24 mouse cellular contexts compared by ENCODE assay signal in genomic region chr4:12770131-12770780, GRCm38 (mm10).
DNase-seq lines count a peak whose midpoint lies in the region; ATAC-seq and TF ChIP-seq lines count a peak whose summit lies in the region.
"Had no signal": no experiment of that assay in that cellular context is flagged by ENCODE, and none has a peak within 500 bp of the region (broad histone marks: within the 10 kb centered on the region; RNA-seq: fewer than 3 reads in every experiment).

No protein-coding gene starts in this region.

- no peaks in the 10 kb centered on the region for H3K9me3 ChIP-seq in midbrain, embryonic 12.5 days
- H3K9me3 ChIP-seq in midbrain, postnatal 0 days (ENCODE audit: low read length): no peaks in the 10 kb centered on the region
- no peaks in the 10 kb centered on the region for H3K9me3 ChIP-seq in embryonic facial prominence, embryonic 14.5 days (ENCODE audit: control insufficient read depth, low read length)
- no peaks in the 10 kb centered on the region for H3K9me3 ChIP-seq in forebrain, postnatal 0 days (ENCODE audit: low read length)
- H3K9me3 ChIP-seq: G1E; intestine, embryonic 15.5 days; liver, embryonic 13.5 days; lung, embryonic 15.5 days had no signal

- DNase-seq in embryo, embryonic 10.5 days (ENCODE audit: low spot score): peak; percentile 8
- no peak for DNase-seq in embryo, embryonic 10 days (ENCODE audit: low spot score)
- no peak for DNase-seq in midbrain, postnatal 0 days (ENCODE audit: low spot score)
- DNase-seq in embryonic facial prominence, embryonic 14.5 days (ENCODE audit: low spot score): peak; percentile 60
- DNase-seq in forebrain, postnatal 0 days: peak; percentile 22
- no peak for DNase-seq in gastrocnemius, postnatal 14 days
- DNase-seq in gastrocnemius, adult 2 months: no peak
- DNase-seq: cerebellum, adult 9-11 months; heart, postnatal 10 days; kidney, postnatal 36 days; layer of hippocampus, adult 9-11 months; left cerebral cortex, postnatal 4 days; liver, embryonic 13.5 days; lung, postnatal 4 days; right cerebral cortex, postnatal 4 days; thymus, adult 2 months had no signal

- no peaks in the 10 kb centered on the region for H3K27me3 ChIP-seq in midbrain, embryonic 12.5 days
- H3K27me3 ChIP-seq in midbrain, postnatal 0 days (ENCODE audit: insufficient read depth, low read length): no peaks in the 10 kb centered on the region
- H3K27me3 ChIP-seq in embryonic facial prominence, embryonic 14.5 days (replicated peaks; ENCODE audit: control insufficient read depth, insufficient read depth, low read length): no peaks in the 10 kb centered on the region
- H3K27me3 ChIP-seq in forebrain, postnatal 0 days (ENCODE audit: insufficient read depth, low read length): no peaks in the 10 kb centered on the region
- H3K27me3 ChIP-seq: intestine, embryonic 15.5 days; liver, embryonic 13.5 days; lung, embryonic 15.5 days had no signal

- WGBS in midbrain, embryonic 12.5 days: 56% methylated on average over 5 of the region's 5 CpGs
- WGBS in midbrain, postnatal 0 days: 49% methylated on average over 5 of the region's 5 CpGs
- 37% methylated on average over 5 of the region's 5 CpGs for WGBS in embryonic facial prominence, embryonic 14.5 days
- 29% methylated on average over 5 of the region's 5 CpGs for WGBS in forebrain, postnatal 0 days

- H3K36me3 ChIP-seq in midbrain, embryonic 12.5 days: no peaks in the 10 kb centered on the region
- H3K36me3 ChIP-seq in midbrain, postnatal 0 days (ENCODE audit: insufficient read depth, low read length): no peaks in the 10 kb centered on the region
- H3K36me3 ChIP-seq in embryonic facial prominence, embryonic 14.5 days (ENCODE audit: control insufficient read depth, insufficient read depth, low read length): no peaks in the 10 kb centered on the region
- H3K36me3 ChIP-seq in forebrain, postnatal 0 days (ENCODE audit: insufficient read depth): no peaks in the 10 kb centered on the region
- H3K36me3 ChIP-seq: G1E; intestine, embryonic 15.5 days; liver, embryonic 13.5 days; lung, embryonic 15.5 days had no signal

- H3K4me1 ChIP-seq in midbrain, embryonic 12.5 days: peaks cover 14% of the 10 kb centered on the region
- no peaks in the 10 kb centered on the region for H3K4me1 ChIP-seq in midbrain, postnatal 0 days (ENCODE audit: insufficient read depth, low read length)
- H3K4me1 ChIP-seq in embryonic facial prominence, embryonic 14.5 days (ENCODE audit: control insufficient read depth, insufficient read depth, low read length): peaks cover 16% of the 10 kb centered on the region
- H3K4me1 ChIP-seq in forebrain, postnatal 0 days (ENCODE audit: insufficient read depth): peaks cover 3% of the 10 kb centered on the region; the same call in 1 of the 2 replicates
- H3K4me1 ChIP-seq: intestine, embryonic 15.5 days; liver, embryonic 13.5 days had no signal

- TF ChIP-seq CTCF in midbrain, postnatal 0 days (IDR thresholded peaks at IDR 0.05): no peak
- TF ChIP-seq CTCF in forebrain, postnatal 0 days (IDR thresholded peaks at IDR 0.05; ENCODE audit: low read depth): no peak
- TF ChIP-seq CTCF in gastrocnemius, adult 2 months (IDR thresholded peaks at IDR 0.05): no peak

- intact Hi-C loops in gastrocnemius, postnatal 14 days (cut with DNase I; ENCODE audit: low total_unique reads): no loop called here
- intact Hi-C loops in gastrocnemius, adult 2 months (cut with DNase I): no loop called here

- no peak overlapping the region for H3K9ac ChIP-seq in midbrain, embryonic 12.5 days (replicated peaks)
- H3K9ac ChIP-seq in midbrain, postnatal 0 days (replicated peaks; ENCODE audit: low read length, poor library complexity, severe bottlenecking): no peak overlapping the region
- no peak overlapping the region for H3K9ac ChIP-seq in embryonic facial prominence, embryonic 14.5 days (ENCODE audit: low read depth, low read length)
- no peak overlapping the region for H3K9ac ChIP-seq in forebrain, postnatal 0 days
- H3K9ac ChIP-seq: hindbrain, embryonic 14.5 days; intestine, embryonic 15.5 days; liver, embryonic 13.5 days; lung, embryonic 15.5 days had no signal

- ATAC-seq in midbrain, embryonic 12.5 days (ENCODE audit: low FRiP score, low read depth): peak; percentile 76
- ATAC-seq in midbrain, postnatal 0 days (ENCODE audit: low FRiP score): no peak
- no peak for ATAC-seq in embryonic facial prominence, embryonic 14.5 days (ENCODE audit: low read depth)
- ATAC-seq in forebrain, postnatal 0 days: no peak
- ATAC-seq: intestine, embryonic 15.5 days had no signal

- no peak overlapping the region for H3K27ac ChIP-seq in midbrain, embryonic 12.5 days (replicated peaks)
- H3K27ac ChIP-seq in midbrain, postnatal 0 days (ENCODE audit: low read depth, low read length): no peak overlapping the region
- H3K27ac ChIP-seq in embryonic facial prominence, embryonic 14.5 days (replicated peaks; ENCODE audit: low read depth, low read length): no peak overlapping the region
- H3K27ac ChIP-seq in forebrain, postnatal 0 days (ENCODE audit: low read depth, low read length): no peak overlapping the region
- no peak overlapping the region for H3K27ac ChIP-seq in gastrocnemius, adult 2 months
- H3K27ac ChIP-seq: hindbrain, embryonic 14.5 days; intestine, embryonic 15.5 days; left cerebral cortex, adult 2 months; liver, embryonic 13.5 days; lung, embryonic 15.5 days had no signal

- no peak overlapping the region for H3K4me2 ChIP-seq in midbrain, embryonic 12.5 days (replicated peaks)
- no peak overlapping the region for H3K4me2 ChIP-seq in midbrain, postnatal 0 days (ENCODE audit: low read depth, low read length, poor library complexity, severe bottlenecking)
- H3K4me2 ChIP-seq in embryonic facial prominence, embryonic 14.5 days (ENCODE audit: low read depth, low read length): no peak overlapping the region
- no peak overlapping the region for H3K4me2 ChIP-seq in forebrain, postnatal 0 days (ENCODE audit: low read depth)
- H3K4me2 ChIP-seq: heart, embryonic 11.5 days; hindbrain, embryonic 14.5 days; intestine, embryonic 15.5 days; liver, embryonic 13.5 days; lung, embryonic 15.5 days had no signal

- H3K4me3 ChIP-seq in midbrain, embryonic 12.5 days: no peak overlapping the region
- H3K4me3 ChIP-seq in midbrain, postnatal 0 days (ENCODE audit: low read depth, low read length): no peak overlapping the region
- H3K4me3 ChIP-seq in embryonic facial prominence, embryonic 14.5 days (ENCODE audit: low read depth, low read length): no peak overlapping the region
- H3K4me3 ChIP-seq in forebrain, postnatal 0 days (ENCODE audit: low read depth, low read length): no peak overlapping the region
- no peak overlapping the region for H3K4me3 ChIP-seq in gastrocnemius, adult 2 months
- H3K4me3 ChIP-seq: erythroblast, embryonic 14.5 days; intestine, embryonic 15.5 days; left cerebral cortex, adult 2 months; liver, embryonic 13.5 days; lung, embryonic 15.5 days had no signal

Comparison
In these comparisons a context has a peak if more than half of its experiments do, and no peak if none do; other contexts are left out.
1. DNase-seq: peak in embryo, embryonic 10.5 days (single experiment), embryonic facial prominence, embryonic 14.5 days (single experiment) and forebrain, postnatal 0 days (single experiment); none in embryo, embryonic 10 days (single experiment), midbrain, postnatal 0 days (single experiment), gastrocnemius, postnatal 14 days (single experiment) and gastrocnemius, adult 2 months (single experiment).